Mouse (Mus musculus) neutrophil, adult 5-6 weeks (primary cell): ENCODE measurements around the gene Adam6b. TPM values are rescaled to one million over a fixed set of nuclear protein-coding genes. Genes with fewer than 3 reads are reported as not detected.
"Not testable (repeated sequence)": the region's sequence is repeated elsewhere in the genome, so short reads cannot be mapped to it uniquely, and the experiment has no call there.

Experiments used
- ATAC-seq: fragments of 151-379, 151-347 bp; 2 replicates; pipeline ENCODE4 v1.8.0; 2017; ENCODE audit warnings: mild to moderate bottlenecking, moderate TSS enrichment; ENCODE audit not compliant: insufficient number of reproducible peaks, poor library complexity, low FRiP score, severe bottlenecking; ENCODE audit errors: extremely low read depth
- total RNA-seq: library from RNA; stranded (forward); fragments of 200-1000 nt; gene quantifications from 2 replicates; pipeline ENCODE4 v1.2.3, GENCODE M21; 2017

The Adam6b gene
- 3.7 and 4.0 TPM in 2 replicates for total RNA-seq

DNA sequence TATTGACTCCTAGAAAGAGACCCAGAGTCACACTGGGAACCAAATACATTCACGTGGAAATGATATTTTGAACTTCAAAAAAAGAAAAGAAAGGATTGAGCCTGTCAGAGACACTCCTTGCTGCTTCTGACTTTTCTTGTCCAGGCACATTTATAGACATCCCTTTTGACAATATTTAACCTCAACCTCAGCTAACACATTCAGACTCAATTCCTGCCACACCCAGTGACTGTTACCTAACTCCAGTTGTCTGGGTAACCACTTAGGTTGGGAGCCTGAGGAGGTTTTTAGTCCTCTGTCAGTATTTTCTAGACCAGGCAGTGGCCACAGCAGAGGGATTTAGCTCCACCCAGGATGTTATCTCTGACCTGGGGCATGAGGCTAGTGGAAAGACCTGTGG lies at the start of gene Adam6b:
Gene Adam6b, plus strand, starts transcription at position 301 of the 400 bp plus-strand sequence.
- ATAC-seq = not testable (repeated sequence)

DNA sequence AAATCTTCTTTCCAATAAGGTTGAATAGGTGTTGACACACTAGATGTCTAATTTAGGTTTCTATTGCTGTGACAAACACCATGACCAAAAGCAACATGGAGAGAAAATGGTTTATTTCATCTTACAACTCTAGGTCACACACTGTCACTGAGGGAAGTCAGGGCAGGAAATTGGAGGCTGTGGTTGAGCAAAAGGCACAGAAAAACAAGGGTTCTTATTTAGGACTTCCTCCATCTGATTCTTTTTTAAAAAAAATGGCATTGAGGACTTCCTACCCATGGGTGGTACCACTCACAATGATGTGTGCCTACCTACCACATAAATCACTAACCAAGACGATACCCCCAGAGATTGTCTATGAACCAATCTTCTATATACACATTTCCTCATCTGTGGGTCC lies 43.2 kb upstream of the Adam6b start:
- ATAC-seq = peak; percentile 30; the same call in 1 of the 2 replicates

DNA sequence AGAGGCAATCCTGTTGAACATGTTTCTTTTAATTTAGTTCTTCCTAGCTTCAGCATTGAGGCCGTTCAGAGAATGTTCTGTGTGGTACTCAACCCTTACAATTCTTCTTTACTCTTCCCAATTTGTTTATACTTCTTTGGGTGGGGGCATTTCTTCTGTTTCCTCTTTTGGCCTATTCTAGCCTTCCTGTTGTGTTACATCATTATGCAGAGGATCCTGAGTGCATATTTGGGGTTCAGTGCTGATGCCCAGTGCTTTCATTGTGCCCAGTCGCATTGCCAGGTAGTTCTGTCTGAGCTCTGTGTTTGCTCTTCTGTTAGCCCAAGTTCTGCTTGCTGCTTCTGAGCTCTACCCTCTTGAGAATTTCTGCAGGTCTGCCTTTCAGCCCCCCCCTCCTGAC lies 13.1 kb upstream of the Adam6b start:
- no peak for ATAC-seq

GRCm38 (mm10) chr12:113482147-113482546 lies 7.2 kb upstream of the Adam6b start:
- ATAC-seq = no peak

GRCm38 (mm10) chr12:113482661-113483389 lies 6.5 kb upstream of the Adam6b start:
- ATAC-seq = no peak

DNA sequence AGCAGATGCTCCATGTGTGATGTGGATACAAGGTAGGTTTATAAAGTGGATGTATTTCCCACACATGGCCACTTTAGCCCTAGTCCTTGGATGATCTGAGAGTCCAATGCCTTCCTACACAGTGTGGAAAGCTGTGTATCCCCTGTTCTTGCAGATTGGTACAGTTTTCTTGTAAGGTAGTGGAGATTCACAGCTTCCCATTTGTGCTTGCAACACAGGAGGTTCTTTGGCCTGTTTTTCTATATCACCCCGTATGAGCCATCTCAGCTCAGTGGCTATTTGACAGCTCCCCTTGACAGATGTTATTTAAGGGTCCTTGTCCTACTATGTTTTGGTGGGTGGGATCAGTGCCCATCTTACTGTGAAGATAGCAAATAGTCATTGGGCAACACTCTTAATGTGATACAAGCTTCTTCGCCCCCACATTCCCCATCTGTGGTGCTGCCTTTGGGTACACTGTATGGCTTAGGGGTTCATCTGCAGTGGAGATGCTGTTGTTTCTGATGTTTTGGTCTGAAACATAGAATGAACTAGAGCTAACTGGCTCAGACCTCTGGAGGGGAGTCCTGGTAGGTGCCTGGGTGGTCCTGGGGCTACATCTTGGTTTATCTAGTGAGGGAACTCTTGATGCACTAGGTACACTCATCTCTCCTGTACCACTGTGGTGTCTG lies 5.7 kb upstream of the Adam6b start:
- ATAC-seq = no peak

- ATAC-seq = no peak
Observed at GRCm38 (mm10) chr12:113484971-113485485, 4.3 kb upstream of the Adam6b start.

- ATAC-seq = peak; percentile 87
Observed at GRCm38 (mm10) chr12:113487693-113488092, 1.6 kb upstream of the Adam6b start.

GRCm38 (mm10) chr12:113525901-113526300 lies 36.6 kb downstream of the Adam6b start:
- ATAC-seq = no peak

Other genes with a start within 250 kb of the Adam6b start
- not detected in 2 replicates for gene Adam6a, start 54.4 kb downstream of the Adam6b start, total RNA-seq